Mouse (Mus musculus) intestine, embryonic 15.5 days (tissue): ENCODE data around the gene Knop1. TPM values are rescaled to one million over a fixed set of nuclear protein-coding genes. Genes with fewer than 3 reads are reported as not detected.

Source experiments
- ATAC-seq: fragments of 200-750 bp; cut with Nextera tagmentation; 2 replicates; pipeline ENCODE4 v1.8.0; 2017; ENCODE audit warnings: moderate TSS enrichment, moderate library complexity
- H3K27ac ChIP-seq: fragments of 300-500 bp; sonication (generic); 2 replicates; pipeline ENCODE4 v1.5.1; 2015; ENCODE audit warnings: mild to moderate bottlenecking, inconsistent platforms
- H3K27me3 ChIP-seq: fragments of 300-500 bp; sonication (generic); replicated peaks from 2 replicates; pipeline ENCODE4 v1.6.1; 2015; ENCODE audit warnings: inconsistent platforms
- H3K36me3 ChIP-seq: fragments of 300-500 bp; sonication (generic); 2 replicates; pipeline ENCODE4 v1.6.1; 2015; ENCODE audit warnings: inconsistent platforms
- H3K4me1 ChIP-seq: fragments of 300-500 bp; sonication (generic); replicated peaks from 2 replicates; pipeline ENCODE4 v1.6.1; 2015; ENCODE audit warnings: inconsistent platforms
- H3K4me2 ChIP-seq: fragments of 300-500 bp; sonication (generic); replicated peaks from 2 replicates; pipeline ENCODE4 v1.6.1; 2015; ENCODE audit warnings: mild to moderate bottlenecking, inconsistent platforms
- H3K4me3 ChIP-seq: fragments of 300-500 bp; sonication (generic); replicated peaks from 2 replicates; pipeline ENCODE4 v1.5.1; 2015; ENCODE audit warnings: inconsistent platforms
- H3K9ac ChIP-seq: fragments of 300-500 bp; sonication (generic); 2 replicates; pipeline ENCODE4 v1.6.1; 2015; ENCODE audit warnings: inconsistent platforms
- H3K9me3 ChIP-seq: fragments of 300-500 bp; sonication (generic); 2 replicates; pipeline ENCODE4 v1.6.1; 2016; ENCODE audit warnings: inconsistent platforms
- WGBS: fragments of 180-500 bp; shearing (Covaris S2); methylation state at CpG from one replicate; pipeline ENCODE4 v1.1.7; 2015; 5-methylcytosine and 5-hydroxymethylcytosine counted together
- polyA plus RNA-seq: library from polyadenylated mRNA; unstranded; fragments of >200 nt; fragmentation: Nextera tagmentation; extraction: Ambion mirVana; gene quantifications from 2 replicates; pipeline ENCODE4 v1.2.1, GENCODE M21; 2015

Gene Knop1
- polyA plus RNA-seq, 1 experiment from 2014 or later, result 99.4 TPM

GRCm38 (mm10) chr7:118879466-118880029 lies 23.5 kb upstream of the Knop1 start:
- H3K4me2 ChIP-seq, result no peak overlapping the region
- ATAC-seq, result no peak
- H3K4me1 ChIP-seq, result no peaks in the 10 kb centered on the region
- 82% methylated on average over 3 of the region's 3 CpGs for WGBS
- no peak overlapping the region for H3K27ac ChIP-seq
- no peaks in the 10 kb centered on the region for H3K36me3 ChIP-seq
- H3K4me3 ChIP-seq, result no peak overlapping the region
- no peak overlapping the region for H3K9ac ChIP-seq
- H3K27me3 ChIP-seq, result no peaks in the 10 kb centered on the region
- no peaks in the 10 kb centered on the region for H3K9me3 ChIP-seq

DNA sequence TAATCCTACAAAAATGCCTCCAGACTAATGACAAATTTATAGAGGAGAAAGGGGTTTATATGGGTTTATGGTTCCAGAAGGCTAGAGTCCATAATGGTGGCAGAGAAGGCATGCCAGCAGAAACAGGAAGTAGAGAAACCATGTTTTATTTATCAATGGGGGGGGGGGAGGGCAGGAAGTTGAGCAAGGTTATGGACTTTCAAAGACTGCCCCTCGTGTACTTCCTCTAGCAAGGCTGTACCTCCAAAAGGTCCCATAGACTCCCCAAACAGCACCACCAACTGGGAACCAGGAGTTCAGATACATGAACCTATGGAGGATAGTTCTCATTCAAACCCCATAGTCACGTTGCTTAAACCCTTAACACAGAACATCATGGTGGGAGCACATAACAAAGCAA lies 9.3 kb upstream of the Knop1 start:
- Histone ChIP-seq H3K4me2 (no peak overlapping the region), H3K9ac (no peak overlapping the region), H3K27ac (no peak overlapping the region), H3K4me1 (no peaks in the 10 kb centered on the region), H3K27me3 (no peaks in the 10 kb centered on the region), H3K36me3 (no peaks in the 10 kb centered on the region), H3K9me3 (no peaks in the 10 kb centered on the region), H3K4me3 (no peak overlapping the region)
- WGBS, result 60% methylated on average over 2 of the region's 2 CpGs
- ATAC-seq, result no peak

DNA sequence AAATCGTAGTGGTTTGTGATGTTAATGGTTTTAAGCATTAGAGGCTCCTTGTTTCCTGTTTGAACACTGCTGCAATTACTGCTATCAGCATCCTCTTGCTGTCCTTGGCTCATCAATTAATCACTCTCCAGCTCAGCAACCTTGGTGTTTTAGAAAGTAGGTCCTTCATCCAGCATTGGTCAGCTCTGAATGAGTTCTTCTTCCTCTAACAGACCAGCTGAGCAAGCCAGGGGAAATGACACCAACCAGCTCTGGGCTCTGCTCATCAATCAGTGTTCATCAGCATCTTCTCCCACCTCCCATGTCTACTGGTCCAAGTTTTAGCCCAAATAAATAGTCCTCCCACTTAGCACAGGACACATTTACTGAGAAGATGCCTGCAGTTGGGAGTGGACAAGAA lies 2.6 kb upstream of the Knop1 start:
- Histone ChIP-seq H3K9ac (no peak overlapping the region), H3K27ac (no peak overlapping the region), H3K27me3 (no peaks in the 10 kb centered on the region), H3K4me3 (no peak overlapping the region), H3K4me2 (no peak overlapping the region), H3K36me3 (no peaks in the 10 kb centered on the region), H3K9me3 (no peaks in the 10 kb centered on the region), H3K4me1 (peaks cover 6% of the 10 kb centered on the region; the same call in 1 of the 2 replicates)
- WGBS, result 67% methylated on average over 1 of the region's 1 CpGs
- no peak for ATAC-seq

DNA sequence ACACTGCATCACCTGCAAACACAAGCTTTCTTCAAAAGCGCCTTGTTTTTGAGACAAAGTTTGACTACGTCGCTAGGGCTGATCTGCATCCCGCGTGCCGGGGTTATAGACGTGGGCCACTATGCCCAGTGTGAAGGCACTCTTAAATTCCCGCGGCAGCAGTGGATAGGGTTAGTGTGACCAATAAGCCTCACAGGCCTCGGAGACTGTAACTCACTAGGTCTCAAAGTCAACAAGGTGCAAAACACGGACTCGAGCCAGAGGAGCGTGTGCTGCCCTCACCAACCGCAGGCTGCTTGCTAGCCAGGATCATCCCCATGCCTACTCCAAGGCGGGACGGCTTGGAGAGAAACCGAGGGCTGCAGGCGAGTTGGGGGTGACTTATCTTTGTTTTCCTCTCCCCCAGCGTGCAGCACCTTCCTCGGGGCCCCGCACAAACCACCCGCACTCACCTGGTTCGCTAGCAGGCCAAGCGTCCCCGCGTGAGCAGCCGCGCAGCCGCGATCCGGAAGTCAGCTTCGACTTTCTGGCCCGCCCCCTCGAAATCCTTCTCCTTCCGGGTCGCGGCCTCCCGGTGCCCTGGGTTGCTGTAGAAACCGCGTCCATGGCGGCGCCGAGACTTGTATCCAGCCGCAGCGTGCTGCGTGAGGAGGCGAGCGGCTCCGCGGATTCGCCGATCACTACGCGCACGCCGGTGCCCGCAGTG lies 730 bp downstream of the Knop1 start, which contains the start of gene Iqck:
Iqck (plus strand) TSS at position 582 of the 706 bp plus-strand sequence.
- H3K9ac ChIP-seq, result peak within 1 kb of the TSS; percentile 78
- H3K36me3 ChIP-seq, result peaks cover 15% of the 10 kb centered on the region
- H3K9me3 ChIP-seq, result no peaks in the 10 kb centered on the region
- H3K27me3 ChIP-seq, result no peaks in the 10 kb centered on the region
- peak within 1 kb of the TSS; percentile 83 for H3K4me3 ChIP-seq
- H3K27ac ChIP-seq, result peak within 1 kb of the TSS; percentile 77
- ATAC-seq, result peak; percentile 98
- H3K4me2 ChIP-seq, result peak within 1 kb of the TSS; percentile 76
- under 1% methylated on average over 57 of the region's 57 CpGs for WGBS
- peaks cover 6% of the 10 kb centered on the region; the same call in 1 of the 2 replicates for H3K4me1 ChIP-seq

DNA sequence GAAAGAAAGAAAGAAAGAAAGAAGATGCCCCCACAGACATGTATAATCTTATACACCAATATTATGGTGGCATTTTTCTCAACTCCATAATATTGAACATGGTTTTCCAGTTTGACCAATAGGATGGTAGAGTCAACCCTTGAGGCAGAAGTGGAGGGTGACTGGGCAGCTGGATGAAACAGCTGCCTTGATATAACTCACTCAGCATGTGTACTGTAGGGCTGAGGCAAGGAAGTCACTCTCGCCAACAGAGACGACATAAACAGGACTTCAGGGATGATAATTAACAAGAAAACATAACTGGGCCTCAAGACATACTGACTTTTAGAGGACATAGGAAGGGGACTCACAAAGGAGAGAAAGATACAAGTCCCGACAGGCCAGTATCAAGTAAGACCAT lies 1.4 kb downstream of the Knop1 start:
- 11% methylated on average over 3 of the region's 3 CpGs for WGBS
- Histone ChIP-seq H3K9ac (peak overlapping the region; percentile 78), H3K27me3 (no peaks in the 10 kb centered on the region), H3K9me3 (no peaks in the 10 kb centered on the region), H3K4me1 (peaks cover 10% of the 10 kb centered on the region), H3K36me3 (peaks cover 15% of the 10 kb centered on the region), H3K27ac (no peak overlapping the region), H3K4me2 (peak overlapping the region; percentile 76), H3K4me3 (peak overlapping the region; percentile 83)
- no peak for ATAC-seq

GRCm38 (mm10) chr7:118852611-118853010 lies 3.4 kb downstream of the Knop1 start:
- H3K9ac ChIP-seq, result no peak overlapping the region
- peaks cover 20% of the 10 kb centered on the region for H3K4me1 ChIP-seq
- 91% methylated on average over 4 of the region's 4 CpGs for WGBS
- peaks cover 25% of the 10 kb centered on the region for H3K36me3 ChIP-seq
- no peaks in the 10 kb centered on the region for H3K9me3 ChIP-seq
- H3K4me3 ChIP-seq, result no peak overlapping the region
- H3K4me2 ChIP-seq, result no peak overlapping the region
- no peaks in the 10 kb centered on the region for H3K27me3 ChIP-seq
- H3K27ac ChIP-seq, result no peak overlapping the region
- ATAC-seq, result no peak

DNA sequence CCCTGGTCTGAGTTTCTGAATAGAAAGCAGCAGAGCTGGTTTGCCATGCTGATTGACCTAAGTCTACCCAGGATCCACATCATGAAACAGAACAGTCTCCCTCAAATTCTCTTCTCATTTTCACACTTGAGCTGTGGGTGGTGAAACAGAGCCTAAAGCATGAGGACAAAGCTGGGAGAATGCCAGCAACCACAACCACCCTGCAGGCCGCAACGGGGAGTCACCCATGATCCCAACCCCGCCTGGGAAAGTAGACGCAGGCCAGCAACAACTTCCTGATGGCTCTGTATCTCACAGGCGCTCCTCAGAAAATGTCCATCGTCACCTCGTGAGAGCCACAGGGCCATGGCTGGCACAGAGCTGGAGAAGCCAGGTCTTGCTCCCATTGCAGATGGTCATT lies 4.5 kb downstream of the Knop1 start:
- Histone ChIP-seq H3K9ac (no peak overlapping the region), H3K27me3 (no peaks in the 10 kb centered on the region), H3K36me3 (peaks cover 32% of the 10 kb centered on the region), H3K4me3 (no peak overlapping the region), H3K27ac (no peak overlapping the region), H3K9me3 (no peaks in the 10 kb centered on the region), H3K4me2 (no peak overlapping the region), H3K4me1 (peaks cover 20% of the 10 kb centered on the region)
- 90% methylated on average over 7 of the region's 7 CpGs for WGBS
- ATAC-seq, result no peak

DNA sequence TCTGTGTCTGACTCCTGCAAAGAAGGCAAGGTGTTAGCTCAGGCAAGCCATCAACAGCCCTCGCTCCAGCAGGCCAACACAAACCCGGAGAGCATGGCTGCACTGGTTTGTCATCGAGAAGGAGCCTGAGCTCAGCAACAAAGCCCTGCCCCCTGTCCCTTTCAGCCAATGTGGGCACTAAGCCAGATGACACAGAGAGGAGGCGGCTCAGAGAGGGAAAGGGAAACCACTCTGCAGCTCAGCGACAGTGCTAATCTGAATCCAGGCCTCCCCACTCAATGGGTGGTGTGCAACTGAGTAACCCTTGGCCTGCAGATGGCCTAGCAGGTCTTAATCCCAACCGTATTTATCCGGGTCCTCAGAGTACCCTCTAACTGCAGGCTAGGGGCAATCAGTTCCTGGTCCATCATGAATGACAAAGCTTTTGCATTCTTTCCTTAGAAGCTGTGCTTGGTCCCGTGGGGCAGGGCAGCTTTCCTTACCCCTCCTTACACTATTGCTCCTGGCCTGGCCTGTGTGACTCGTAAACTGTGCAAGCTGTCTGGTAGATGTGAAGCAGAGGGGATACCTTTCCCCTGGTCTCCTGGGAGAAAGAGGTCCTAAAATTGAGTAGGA lies 5.3 kb downstream of the Knop1 start:
- WGBS, result 71% methylated on average over 9 of the region's 9 CpGs
- no peak for ATAC-seq
- H3K27ac ChIP-seq, result no peak overlapping the region
- H3K36me3 ChIP-seq, result peaks cover 40% of the 10 kb centered on the region
- H3K4me3 ChIP-seq, result no peak overlapping the region
- H3K4me2 ChIP-seq, result no peak overlapping the region
- no peaks in the 10 kb centered on the region for H3K9me3 ChIP-seq
- peaks cover 20% of the 10 kb centered on the region for H3K4me1 ChIP-seq
- no peaks in the 10 kb centered on the region for H3K27me3 ChIP-seq
- H3K9ac ChIP-seq, result no peak overlapping the region

GRCm38 (mm10) chr7:118849543-118850250 lies 6.4 kb downstream of the Knop1 start:
- no peaks in the 10 kb centered on the region for H3K9me3 ChIP-seq
- H3K4me2 ChIP-seq, result peak overlapping the region; percentile 22; the same call in 1 of the 2 replicates
- no peak overlapping the region for H3K9ac ChIP-seq
- H3K4me1 ChIP-seq, result peaks cover 20% of the 10 kb centered on the region
- no peaks in the 10 kb centered on the region for H3K27me3 ChIP-seq
- no peak overlapping the region for H3K4me3 ChIP-seq
- peak; percentile 51 for ATAC-seq
- H3K27ac ChIP-seq, result peak overlapping the region; percentile 69
- peaks cover 50% of the 10 kb centered on the region for H3K36me3 ChIP-seq
- WGBS, result 61% methylated on average over 5 of the region's 5 CpGs

DNA sequence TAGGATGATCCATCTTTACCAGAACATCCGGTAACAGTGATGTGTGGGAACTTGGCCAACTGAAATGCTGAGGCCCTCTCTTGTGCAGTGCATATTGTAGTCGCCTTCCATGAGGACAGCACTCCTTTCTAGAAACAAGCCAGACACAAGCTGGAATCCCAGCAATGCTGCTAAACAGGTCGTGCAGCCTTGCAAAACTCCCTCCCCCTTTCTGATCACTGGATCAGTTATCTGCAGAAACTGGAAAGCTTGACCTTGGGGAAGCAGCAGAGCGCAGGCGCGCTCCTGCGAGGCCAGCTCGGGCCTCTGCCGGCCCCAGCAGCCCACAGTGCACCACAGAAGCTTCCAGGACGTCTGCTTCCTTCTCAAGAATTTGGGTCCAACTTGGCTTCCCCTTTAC lies 7.3 kb downstream of the Knop1 start:
- Histone ChIP-seq H3K27me3 (no peaks in the 10 kb centered on the region), H3K4me1 (peaks cover 15% of the 10 kb centered on the region), H3K4me3 (no peak overlapping the region), H3K36me3 (peaks cover 59% of the 10 kb centered on the region), H3K4me2 (peak overlapping the region; percentile 22), H3K9ac (no peak overlapping the region), H3K9me3 (no peaks in the 10 kb centered on the region), H3K27ac (peak overlapping the region; percentile 69)
- ATAC-seq, result peak; percentile 88
- WGBS, result 53% methylated on average over 10 of the region's 10 CpGs

DNA sequence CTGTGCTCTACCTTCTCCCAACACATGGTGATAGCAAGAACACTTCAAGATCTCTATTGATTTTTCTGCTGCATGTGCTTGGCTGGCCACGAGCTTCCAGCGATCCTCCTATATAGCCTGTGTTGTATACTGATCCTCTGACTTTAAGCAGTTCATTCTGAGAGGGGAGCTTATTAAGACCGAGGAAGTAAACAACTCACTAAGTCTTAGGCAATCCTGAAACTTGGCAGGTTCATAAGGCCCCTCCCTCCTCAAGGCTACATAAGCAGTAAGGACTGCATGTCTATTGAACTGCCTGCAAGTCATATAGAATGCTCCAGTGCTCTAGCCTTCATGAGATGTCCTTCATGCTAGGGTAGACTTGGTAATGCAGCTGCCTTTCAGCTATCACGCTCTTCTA lies 9.7 kb downstream of the Knop1 start:
- H3K4me1 ChIP-seq, result peaks cover 14% of the 10 kb centered on the region
- no peaks in the 10 kb centered on the region for H3K9me3 ChIP-seq
- 83% methylated on average over 4 of the region's 4 CpGs for WGBS
- H3K4me2 ChIP-seq, result no peak overlapping the region
- H3K27me3 ChIP-seq, result no peaks in the 10 kb centered on the region
- no peak overlapping the region for H3K4me3 ChIP-seq
- H3K9ac ChIP-seq, result no peak overlapping the region
- no peak for ATAC-seq
- no peak overlapping the region for H3K27ac ChIP-seq
- peaks cover 55% of the 10 kb centered on the region for H3K36me3 ChIP-seq

GRCm38 (mm10) chr7:118845141-118845540 lies 10.9 kb downstream of the Knop1 start:
- 78% methylated on average over 5 of the region's 5 CpGs for WGBS
- no peak overlapping the region for H3K9ac ChIP-seq
- H3K9me3 ChIP-seq, result no peaks in the 10 kb centered on the region
- H3K4me3 ChIP-seq, result no peak overlapping the region
- H3K27ac ChIP-seq, result no peak overlapping the region
- H3K4me2 ChIP-seq, result no peak overlapping the region
- ATAC-seq, result no peak
- H3K4me1 ChIP-seq, result peaks cover 14% of the 10 kb centered on the region
- peaks cover 50% of the 10 kb centered on the region for H3K36me3 ChIP-seq
- no peaks in the 10 kb centered on the region for H3K27me3 ChIP-seq
